Mouse (Mus musculus): ENCODE results near the gene Magi3. TPM values are rescaled to one million over a fixed set of nuclear protein-coding genes. Genes with fewer than 3 reads are reported as not detected.

Gene Magi3
- polyA plus RNA-seq, 1 experiment from 2014 or later, result 7.4 TPM

- peaks cover 55% of the 10 kb centered on the region for H3K36me3 ChIP-seq (ENCODE audit: control insufficient read depth, insufficient read depth, low read length)
Observed at GRCm38 (mm10) chr3:104006896-104007466, 213.2 kb downstream of the Magi3 start.

GRCm38 (mm10) chr3:103998724-103999123, 221.4 kb downstream of the Magi3 start:
- DNase-seq, result no peak
- Histone ChIP-seq H3K4me3 (replicated peaks; ENCODE audit: low read depth, low read length) (no peak overlapping the region), H3K27ac (replicated peaks; ENCODE audit: low read depth, low read length) (no peak overlapping the region), H3K36me3 (ENCODE audit: control insufficient read depth, insufficient read depth, low read length) (peaks cover 70% of the 10 kb centered on the region), H3K9ac (replicated peaks; ENCODE audit: low read length) (no peak overlapping the region), H3K4me1 (ENCODE audit: control insufficient read depth, insufficient read depth, low read length) (no peaks in the 10 kb centered on the region), H3K4me2 (ENCODE audit: low read length) (no peak overlapping the region), H3K27me3 (ENCODE audit: control insufficient read depth, insufficient read depth, low read length) (no peaks in the 10 kb centered on the region), H3K9me3 (ENCODE audit: control insufficient read depth, low read length) (no peaks in the 10 kb centered on the region)
- no peak for ATAC-seq (ENCODE audit: low FRiP score, low TSS enrichment)
- WGBS, result 94% methylated on average over 4 of the region's 4 CpGs

More at GRCm38 (mm10) chr3:104006896-104007466, 213.2 kb downstream of the Magi3 start:
- ATAC-seq (ENCODE audit: low FRiP score, low TSS enrichment) (no peak), DNase-seq (peak; percentile 4)
- H3K4me1 ChIP-seq (ENCODE audit: control insufficient read depth, insufficient read depth, low read length), result no peaks in the 10 kb centered on the region
- H3K9ac ChIP-seq (replicated peaks; ENCODE audit: low read length), result no peak overlapping the region
- 80% methylated on average over 8 of the region's 8 CpGs for WGBS
- H3K9me3 ChIP-seq (ENCODE audit: control insufficient read depth, low read length), result no peaks in the 10 kb centered on the region
- no peak overlapping the region for H3K4me3 ChIP-seq (replicated peaks; ENCODE audit: low read depth, low read length)
- H3K27me3 ChIP-seq (ENCODE audit: control insufficient read depth, insufficient read depth, low read length), result no peaks in the 10 kb centered on the region
- no peak overlapping the region for H3K27ac ChIP-seq (replicated peaks; ENCODE audit: low read depth, low read length)
- H3K4me2 ChIP-seq (ENCODE audit: low read length), result no peak overlapping the region

GRCm38 (mm10) chr3:103991271-103991670, 228.9 kb downstream of the Magi3 start:
- Histone ChIP-seq H3K9me3 (ENCODE audit: control insufficient read depth, low read length) (no peaks in the 10 kb centered on the region), H3K36me3 (ENCODE audit: control insufficient read depth, insufficient read depth, low read length) (peaks cover 73% of the 10 kb centered on the region), H3K27me3 (ENCODE audit: control insufficient read depth, insufficient read depth, low read length) (no peaks in the 10 kb centered on the region), H3K4me3 (replicated peaks; ENCODE audit: low read depth, low read length) (no peak overlapping the region), H3K27ac (replicated peaks; ENCODE audit: low read depth, low read length) (no peak overlapping the region), H3K9ac (replicated peaks; ENCODE audit: low read length) (no peak overlapping the region), H3K4me2 (ENCODE audit: low read length) (no peak overlapping the region), H3K4me1 (ENCODE audit: control insufficient read depth, insufficient read depth, low read length) (no peaks in the 10 kb centered on the region)
- DNase-seq, result no peak
- WGBS, result 95% methylated on average over 3 of the region's 3 CpGs
- no peak for ATAC-seq (ENCODE audit: low FRiP score, low TSS enrichment)

GRCm38 (mm10) chr3:103989352-103989751, 230.8 kb downstream of the Magi3 start:
- no peak for ATAC-seq (ENCODE audit: low FRiP score, low TSS enrichment)
- 96% methylated on average over 4 of the region's 4 CpGs for WGBS
- H3K27me3 ChIP-seq (ENCODE audit: control insufficient read depth, insufficient read depth, low read length), result no peaks in the 10 kb centered on the region
- H3K4me2 ChIP-seq (ENCODE audit: low read length), result no peak overlapping the region
- H3K9ac ChIP-seq (replicated peaks; ENCODE audit: low read length), result no peak overlapping the region
- peaks cover 76% of the 10 kb centered on the region for H3K36me3 ChIP-seq (ENCODE audit: control insufficient read depth, insufficient read depth, low read length)
- no peak for DNase-seq
- H3K9me3 ChIP-seq (ENCODE audit: control insufficient read depth, low read length), result no peaks in the 10 kb centered on the region
- H3K27ac ChIP-seq (replicated peaks; ENCODE audit: low read depth, low read length), result no peak overlapping the region
- no peak overlapping the region for H3K4me3 ChIP-seq (replicated peaks; ENCODE audit: low read depth, low read length)
- no peaks in the 10 kb centered on the region for H3K4me1 ChIP-seq (ENCODE audit: control insufficient read depth, insufficient read depth, low read length)

GRCm38 (mm10) chr3:103987831-103988432, 232.2 kb downstream of the Magi3 start:
- H3K4me3 ChIP-seq (replicated peaks; ENCODE audit: low read depth, low read length), result no peak overlapping the region
- no peaks in the 10 kb centered on the region for H3K9me3 ChIP-seq (ENCODE audit: control insufficient read depth, low read length)
- WGBS, result 76% methylated on average over 5 of the region's 5 CpGs
- DNase-seq, result no peak
- H3K4me2 ChIP-seq (ENCODE audit: low read length), result no peak overlapping the region
- no peaks in the 10 kb centered on the region for H3K4me1 ChIP-seq (ENCODE audit: control insufficient read depth, insufficient read depth, low read length)
- no peaks in the 10 kb centered on the region for H3K27me3 ChIP-seq (ENCODE audit: control insufficient read depth, insufficient read depth, low read length)
- peaks cover 81% of the 10 kb centered on the region for H3K36me3 ChIP-seq (ENCODE audit: control insufficient read depth, insufficient read depth, low read length)
- no peak overlapping the region for H3K9ac ChIP-seq (replicated peaks; ENCODE audit: low read length)
- ATAC-seq (ENCODE audit: low FRiP score, low TSS enrichment), result no peak
- H3K27ac ChIP-seq (replicated peaks; ENCODE audit: low read depth, low read length), result no peak overlapping the region

- Histone ChIP-seq H3K36me3 (ENCODE audit: control insufficient read depth, insufficient read depth, low read length) (peaks cover 71% of the 10 kb centered on the region), H3K27me3 (ENCODE audit: control insufficient read depth, insufficient read depth, low read length) (no peaks in the 10 kb centered on the region), H3K9ac (replicated peaks; ENCODE audit: low read length) (no peak overlapping the region), H3K4me3 (replicated peaks; ENCODE audit: low read depth, low read length) (no peak overlapping the region), H3K4me2 (ENCODE audit: low read length) (no peak overlapping the region), H3K4me1 (ENCODE audit: control insufficient read depth, insufficient read depth, low read length) (no peaks in the 10 kb centered on the region), H3K9me3 (ENCODE audit: control insufficient read depth, low read length) (no peaks in the 10 kb centered on the region), H3K27ac (replicated peaks; ENCODE audit: low read depth, low read length) (no peak overlapping the region)
- no peak for ATAC-seq (ENCODE audit: low FRiP score, low TSS enrichment)
- 98% methylated on average over 2 of the region's 2 CpGs for WGBS
- no peak for DNase-seq
Observed at GRCm38 (mm10) chr3:103985194-103985593, 235.0 kb downstream of the Magi3 start.

GRCm38 (mm10) chr3:103984556-103984955, 235.6 kb downstream of the Magi3 start:
- ATAC-seq (ENCODE audit: low FRiP score, low TSS enrichment), result no peak
- Histone ChIP-seq H3K27me3 (ENCODE audit: control insufficient read depth, insufficient read depth, low read length) (no peaks in the 10 kb centered on the region), H3K27ac (replicated peaks; ENCODE audit: low read depth, low read length) (no peak overlapping the region), H3K9me3 (ENCODE audit: control insufficient read depth, low read length) (no peaks in the 10 kb centered on the region), H3K4me3 (replicated peaks; ENCODE audit: low read depth, low read length) (no peak overlapping the region), H3K4me2 (ENCODE audit: low read length) (no peak overlapping the region), H3K36me3 (ENCODE audit: control insufficient read depth, insufficient read depth, low read length) (peaks cover 64% of the 10 kb centered on the region), H3K4me1 (ENCODE audit: control insufficient read depth, insufficient read depth, low read length) (no peaks in the 10 kb centered on the region), H3K9ac (replicated peaks; ENCODE audit: low read length) (no peak overlapping the region)
- no peak for DNase-seq
- 76% methylated on average over 4 of the region's 4 CpGs for WGBS

GRCm38 (mm10) chr3:103971157-103971556, 249.0 kb downstream of the Magi3 start:
- WGBS, result 97% methylated on average over 2 of the region's 2 CpGs
- DNase-seq (no peak), ATAC-seq (ENCODE audit: low FRiP score, low TSS enrichment) (no peak)
- no peak overlapping the region for H3K4me3 ChIP-seq (replicated peaks; ENCODE audit: low read depth, low read length)
- no peaks in the 10 kb centered on the region for H3K9me3 ChIP-seq (ENCODE audit: control insufficient read depth, low read length)
- no peaks in the 10 kb centered on the region for H3K27me3 ChIP-seq (ENCODE audit: control insufficient read depth, insufficient read depth, low read length)
- peaks cover 17% of the 10 kb centered on the region for H3K36me3 ChIP-seq (ENCODE audit: control insufficient read depth, insufficient read depth, low read length)
- H3K9ac ChIP-seq (replicated peaks; ENCODE audit: low read length), result no peak overlapping the region
- no peak overlapping the region for H3K4me2 ChIP-seq (ENCODE audit: low read length)
- H3K4me1 ChIP-seq (ENCODE audit: control insufficient read depth, insufficient read depth, low read length), result peaks cover 21% of the 10 kb centered on the region
- no peak overlapping the region for H3K27ac ChIP-seq (replicated peaks; ENCODE audit: low read depth, low read length)

- H3K9ac ChIP-seq (replicated peaks; ENCODE audit: low read length), result peak overlapping the region; percentile 95
- H3K27me3 ChIP-seq (ENCODE audit: control insufficient read depth, insufficient read depth, low read length), result no peaks in the 10 kb centered on the region
- peak overlapping the region; percentile 88 for H3K4me3 ChIP-seq (replicated peaks; ENCODE audit: low read depth, low read length)
- WGBS, result under 1% methylated on average over 24 of the region's 24 CpGs
- peak overlapping the region; percentile 88 for H3K4me2 ChIP-seq (ENCODE audit: low read length)
- peaks cover 21% of the 10 kb centered on the region for H3K4me1 ChIP-seq (ENCODE audit: control insufficient read depth, insufficient read depth, low read length)
- DNase-seq, result peak; percentile 84
- peak; percentile 83 for ATAC-seq (ENCODE audit: low FRiP score, low TSS enrichment)
- peaks cover 22% of the 10 kb centered on the region for H3K36me3 ChIP-seq (ENCODE audit: control insufficient read depth, insufficient read depth, low read length)
- H3K27ac ChIP-seq (replicated peaks; ENCODE audit: low read depth, low read length), result peak overlapping the region; percentile 98
- H3K9me3 ChIP-seq (ENCODE audit: control insufficient read depth, low read length), result no peaks in the 10 kb centered on the region
Observed at GRCm38 (mm10) chr3:103968701-103969100, 251.5 kb downstream of the Magi3 start.

All from midbrain, embryonic 14.5 days (tissue).